Mouse (Mus musculus) central nervous system, embryonic 11.5 days (tissue): Measurements from ENCODE around the gene Mbd3l2. TPM values are rescaled to one million over a fixed set of nuclear protein-coding genes. Genes with fewer than 3 reads are reported as not detected.

Source experiments
- polyA plus RNA-seq: library from polyadenylated mRNA; depleted of rRNA; stranded (reverse); fragments of >200 nt; gene quantifications from 2 replicates; pipeline ENCODE4 v1.2.3, GENCODE M21; 2012; rRNA removed

The Mbd3l2 gene
- not detected in 2 replicates for polyA plus RNA-seq

GRCm38 (mm10) chr9:18430354-18430753, at the start of gene Mbd3l2:
Gene Mbd3l2 (plus strand): TSS chr9:18430654.

GRCm38 (mm10) chr9:18402895-18403294, 27.6 kb upstream of the Mbd3l2 start, which contains the start of gene Naalad2:
Gene Naalad2 (minus strand): TSS chr9:18402995.

GRCm38 (mm10) chr9:18404118-18404517, 26.3 kb upstream of the Mbd3l2 start, which contains the start of gene Ubtfl1:
Gene Ubtfl1 (plus strand): TSS chr9:18404418.

GRCm38 (mm10) chr9:18478168-18478567, 47.7 kb downstream of the Mbd3l2 start, which contains the start of the genes Zfp558 and Mbd3l1:
Gene Zfp558 (minus strand): TSS chr9:18478268.
Gene Mbd3l1 (plus strand): TSS chr9:18478359.

Other genes with a start within 250 kb of the Mbd3l2 start
- 72.8 and 77.3 TPM in 2 replicates for gene Chordc1, start 138.5 kb upstream of the Mbd3l2 start, polyA plus RNA-seq
- 1.7 and 3.2 TPM in 2 replicates for gene Naalad2, start 27.7 kb upstream of the Mbd3l2 start, polyA plus RNA-seq
- gene Ubtfl1, start 26.2 kb upstream of the Mbd3l2 start, polyA plus RNA-seq = not detected in 2 replicates
- 8.2 and 10.4 TPM in 2 replicates for gene Zfp558, start 47.6 kb downstream of the Mbd3l2 start, polyA plus RNA-seq
- gene Mbd3l1, start 47.7 kb downstream of the Mbd3l2 start, polyA plus RNA-seq = not detected in 2 replicates
- gene Muc16, start 243.9 kb downstream of the Mbd3l2 start, polyA plus RNA-seq = 0.08 and 0.62 TPM in 2 replicates